Mouse (Mus musculus) macrophage (primary cell): ENCODE data around the gene Gm3233. TPM values are rescaled to one million over a fixed set of nuclear protein-coding genes. Genes with fewer than 3 reads are reported as not detected.

Experiments used
- polyA plus RNA-seq: library from polyadenylated mRNA; stranded (reverse); fragments of 250-400 nt; gene quantifications from 3 replicates; pipeline ENCODE4 v1.2.4, GENCODE M21; 2018; ENCODE audit warnings: inconsistent platforms

The Gm3233 gene
- polyA plus RNA-seq, 1 experiment from 2014 or later = not detected

Other genes starting within 250 kb of the Gm3233 start
- 16.8 to 38.8 TPM (median 21.1 TPM) in 3 replicates for gene Fam207a, start 243.9 kb downstream of the Gm3233 start, polyA plus RNA-seq
- gene Itgb2, start 229.4 kb downstream of the Gm3233 start, polyA plus RNA-seq = 418 to 531 TPM (median 505 TPM) in 3 replicates
- 99.5 to 103 TPM (median 102 TPM) in 3 replicates for gene Pttg1ip, start 178.0 kb downstream of the Gm3233 start, polyA plus RNA-seq
- 105 to 245 TPM (median 141 TPM) in 3 replicates for gene Sumo3, start 153.6 kb downstream of the Gm3233 start, polyA plus RNA-seq
- 3.3 TPM in 1 of 3 replicates, not detected in the others for gene Gm49325, start 153.5 kb downstream of the Gm3233 start, polyA plus RNA-seq
- 50.6 to 63.6 TPM (median 52.1 TPM) in 3 replicates for gene Ube2g2, start 137.4 kb downstream of the Gm3233 start, polyA plus RNA-seq
- not detected in 3 replicates for gene Tspear, start 73.1 kb downstream of the Gm3233 start, polyA plus RNA-seq
- gene Gm19402, start 68.9 kb downstream of the Gm3233 start, polyA plus RNA-seq = not detected in 3 replicates
- not detected in 3 replicates for gene Gm9508, start 62.4 kb downstream of the Gm3233 start, polyA plus RNA-seq
- gene Gm10272, start 53.1 kb downstream of the Gm3233 start, polyA plus RNA-seq = not detected in 3 replicates
- not detected in 3 replicates for gene Gm10024, start 48.2 kb downstream of the Gm3233 start, polyA plus RNA-seq
- not detected in 3 replicates for gene Gm10142, start 43.9 kb downstream of the Gm3233 start, polyA plus RNA-seq
- gene Krtap12-1, start 39.1 kb downstream of the Gm3233 start, polyA plus RNA-seq = not detected in 3 replicates
- not detected in 3 replicates for gene Gm10100, start 33.2 kb downstream of the Gm3233 start, polyA plus RNA-seq
- not detected in 3 replicates for gene Gm18596, start 17.0 kb downstream of the Gm3233 start, polyA plus RNA-seq
- gene Gm9736, start 8.3 kb downstream of the Gm3233 start, polyA plus RNA-seq = not detected in 3 replicates
- not detected in 3 replicates for gene Gm3238, start 11.6 kb upstream of the Gm3233 start, polyA plus RNA-seq
- not detected in 3 replicates for gene Gm7138, start 17.3 kb upstream of the Gm3233 start, polyA plus RNA-seq
- gene Gm3250, start 22.9 kb upstream of the Gm3233 start, polyA plus RNA-seq = not detected in 3 replicates
- not detected in 3 replicates for gene Gm7137, start 28.5 kb upstream of the Gm3233 start, polyA plus RNA-seq
- not detected in 3 replicates for gene Gm9639, start 35.4 kb upstream of the Gm3233 start, polyA plus RNA-seq
- not detected in 3 replicates for gene Gm19668, start 39.5 kb upstream of the Gm3233 start, polyA plus RNA-seq
- gene Gm9507, start 52.2 kb upstream of the Gm3233 start, polyA plus RNA-seq = not detected in 3 replicates
- gene Gm2696, start 55.0 kb upstream of the Gm3233 start, polyA plus RNA-seq = not detected in 3 replicates
- not detected in 3 replicates for gene Krtap10-4, start 67.4 kb upstream of the Gm3233 start, polyA plus RNA-seq
- gene Krtap10-10, start 76.3 kb upstream of the Gm3233 start, polyA plus RNA-seq = not detected in 3 replicates
- not detected in 3 replicates for gene Gm36176, start 87.1 kb upstream of the Gm3233 start, polyA plus RNA-seq
- gene Gm10318, start 93.2 kb upstream of the Gm3233 start, polyA plus RNA-seq = not detected in 3 replicates
- gene Gm3285, start 102.3 kb upstream of the Gm3233 start, polyA plus RNA-seq = not detected in 3 replicates
- gene Lrrc3, start 142.9 kb upstream of the Gm3233 start, polyA plus RNA-seq = 0.09 TPM in 1 of 3 replicates, not detected in the others
- 2.6 to 5.5 TPM (median 4.7 TPM) in 3 replicates for gene Trpm2, start 210.9 kb upstream of the Gm3233 start, polyA plus RNA-seq
- 9.8 to 15.6 TPM (median 10.6 TPM) in 3 replicates for gene 1810043G02Rik, start 218.8 kb upstream of the Gm3233 start, polyA plus RNA-seq